In the genomic region with DNA sequence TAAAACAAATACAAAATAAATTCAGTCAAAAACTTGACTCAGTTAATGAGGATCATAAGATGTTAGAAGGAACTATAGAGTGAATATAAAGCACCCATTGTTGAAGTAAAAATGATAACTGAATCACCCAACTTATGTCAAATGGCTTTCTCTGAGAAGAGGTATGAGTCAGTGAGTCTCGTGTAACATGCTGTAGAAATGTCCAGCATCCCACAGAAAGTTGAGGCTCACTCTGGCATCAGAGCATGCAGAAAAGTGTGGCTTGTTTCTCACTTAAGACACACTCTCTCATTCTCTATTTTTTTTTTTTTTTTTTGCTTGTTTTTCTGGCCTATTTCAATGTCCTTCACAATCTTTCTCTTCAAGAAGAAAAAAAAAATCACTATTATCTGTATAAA, we compare ENCODE assay signal across 8 mouse cellular contexts. TPM values are rescaled to one million over a fixed set of nuclear protein-coding genes. Genes with fewer than 3 reads are reported as not detected.
DNase-seq lines count a peak whose midpoint lies in the region; ATAC-seq and TF ChIP-seq lines count a peak whose summit lies in the region.

No protein-coding gene starts in this region.

- H3K4me1 ChIP-seq in kidney, embryonic 15.5 days: peaks cover 37% of the 10 kb centered on the region
- peaks cover 21% of the 10 kb centered on the region for H3K4me1 ChIP-seq in bone marrow macrophage, adult 2 months (ENCODE audit: control insufficient read depth, insufficient read depth, low read length)
- H3K4me1 ChIP-seq in hindbrain, embryonic 16.5 days (ENCODE audit: control insufficient read depth, insufficient read depth, low read depth, low read length): peaks cover 26% of the 10 kb centered on the region
- H3K4me1 ChIP-seq in midbrain, postnatal 0 days (ENCODE audit: insufficient read depth, low read length): peaks cover 8% of the 10 kb centered on the region

- no peaks in the 10 kb centered on the region for H3K27me3 ChIP-seq in kidney, embryonic 15.5 days
- H3K27me3 ChIP-seq in hindbrain, embryonic 16.5 days (replicated peaks; ENCODE audit: control insufficient read depth, insufficient read depth, low read length): no peaks in the 10 kb centered on the region
- H3K27me3 ChIP-seq in midbrain, postnatal 0 days (ENCODE audit: insufficient read depth, low read length): no peaks in the 10 kb centered on the region

- H3K9me3 ChIP-seq in kidney, embryonic 15.5 days (replicated peaks): no peaks in the 10 kb centered on the region
- no peaks in the 10 kb centered on the region for H3K9me3 ChIP-seq in hindbrain, embryonic 16.5 days (ENCODE audit: control insufficient read depth, low read length)
- no peaks in the 10 kb centered on the region for H3K9me3 ChIP-seq in midbrain, postnatal 0 days (ENCODE audit: low read length)

- ATAC-seq in kidney, embryonic 15.5 days (replicated peaks; ENCODE audit: low FRiP score): no peak
- no peak for ATAC-seq in hindbrain, embryonic 16.5 days
- ATAC-seq in midbrain, postnatal 0 days (ENCODE audit: low FRiP score): no peak

- peaks cover 10% of the 10 kb centered on the region; the same call in 1 of the 2 replicates for H3K36me3 ChIP-seq in kidney, embryonic 15.5 days
- H3K36me3 ChIP-seq in hindbrain, embryonic 16.5 days (ENCODE audit: control insufficient read depth, insufficient read depth, low read length): no peaks in the 10 kb centered on the region
- no peaks in the 10 kb centered on the region for H3K36me3 ChIP-seq in midbrain, postnatal 0 days (ENCODE audit: insufficient read depth, low read length)

- 11% methylated on average over 1 of the region's 1 CpGs for WGBS in kidney, embryonic 15.5 days
- 22% methylated on average over 1 of the region's 1 CpGs for WGBS in hindbrain, embryonic 16.5 days
- WGBS in midbrain, postnatal 0 days: 16% methylated on average over 1 of the region's 1 CpGs

- no peak for TF ChIP-seq CTCF in bone marrow macrophage, adult 2 months (IDR thresholded peaks at IDR 0.05; ENCODE audit: low read depth, low read length)
- no peak for TF ChIP-seq CTCF in midbrain, postnatal 0 days (IDR thresholded peaks at IDR 0.05)

- no peak for DNase-seq in kidney, postnatal 14 days
- DNase-seq in midbrain, postnatal 0 days (ENCODE audit: low spot score): no peak
- DNase-seq in layer of hippocampus, postnatal 10 days (ENCODE audit: low spot score in 2 of 2): no peak
- DNase-seq in spleen, adult 18-20 months: no peak
- no peak for DNase-seq in embryo, embryonic 10 days (ENCODE audit: low spot score)

- peak overlapping the region; percentile 86 for H3K9ac ChIP-seq in kidney, embryonic 15.5 days
- H3K9ac ChIP-seq in hindbrain, embryonic 16.5 days (ENCODE audit: low read depth, low read length): peak overlapping the region; percentile 73
- peak overlapping the region; percentile 84 for H3K9ac ChIP-seq in midbrain, postnatal 0 days (replicated peaks; ENCODE audit: low read length, poor library complexity, severe bottlenecking)

- TF ChIP-seq POLR2A in bone marrow macrophage, adult 2 months (IDR thresholded peaks at IDR 0.05; ENCODE audit: borderline replicate concordance, low read depth, low read length): no peak

- peak overlapping the region; percentile 99 for H3K27ac ChIP-seq in kidney, embryonic 15.5 days
- H3K27ac ChIP-seq in bone marrow macrophage, adult 2 months (ENCODE audit: insufficient read depth, low read depth, low read length): peak overlapping the region; percentile 97
- H3K27ac ChIP-seq in hindbrain, embryonic 16.5 days (ENCODE audit: low read depth, low read length): peak overlapping the region; percentile 94
- H3K27ac ChIP-seq in midbrain, postnatal 0 days (ENCODE audit: low read depth, low read length): peak overlapping the region; percentile 92

- H3K4me3 ChIP-seq in kidney, embryonic 15.5 days (replicated peaks): peak overlapping the region; percentile 76
- H3K4me3 ChIP-seq in bone marrow macrophage, adult 2 months (ENCODE audit: insufficient read depth, low read length): peak overlapping the region; percentile 97
- peak overlapping the region; percentile 83 for H3K4me3 ChIP-seq in hindbrain, embryonic 16.5 days (ENCODE audit: low read length)
- H3K4me3 ChIP-seq in midbrain, postnatal 0 days (ENCODE audit: low read depth, low read length): peak overlapping the region; percentile 92

- peak overlapping the region; percentile 54 for H3K4me2 ChIP-seq in kidney, embryonic 15.5 days
- H3K4me2 ChIP-seq in hindbrain, embryonic 16.5 days (ENCODE audit: low read length): peak overlapping the region; percentile 64
- H3K4me2 ChIP-seq in midbrain, postnatal 0 days (ENCODE audit: low read depth, low read length, poor library complexity, severe bottlenecking): peak overlapping the region; percentile 52

RNA-seq across cellular contexts. Expression of gene Laptm4a, which starts 0.5 kb away (rescaled TPM):
- polyA plus RNA-seq in kidney, embryonic 15.5 days (2015; fragmentation: Nextera tagmentation; extraction: Ambion mirVana): 338 and 401 TPM in 2 replicates
- 394 and 417 TPM in 2 replicates for polyA plus RNA-seq in bone marrow macrophage, adult 2 months (2012; ENCODE audit: insufficient read depth, insufficient read length, missing spikeins)
- 205 and 210 TPM in 2 replicates for polyA plus RNA-seq in hindbrain, embryonic 16.5 days (2015; fragmentation: Nextera tagmentation; extraction: Ambion mirVana)
- 165 and 177 TPM in 2 replicates for total RNA-seq in midbrain, postnatal 0 days (2014; rRNA removed)
- 225 TPM in 2 replicates for polyA plus RNA-seq in midbrain, postnatal 0 days (2015; fragmentation: Nextera tagmentation; extraction: Ambion mirVana)
- total RNA-seq in layer of hippocampus, postnatal 10 days (2021): 100 to 1,000 TPM; 205 to 226 TPM

RNA-seq across cellular contexts. Expression of gene Matn3, which starts 26.7 kb away (rescaled TPM):
- 0.27 and 0.60 TPM in 2 replicates for polyA plus RNA-seq in kidney, embryonic 15.5 days (2015; fragmentation: Nextera tagmentation; extraction: Ambion mirVana)
- not detected in 2 replicates for polyA plus RNA-seq in bone marrow macrophage, adult 2 months (2012; ENCODE audit: insufficient read depth, insufficient read length, missing spikeins)
- 0.24 and 0.80 TPM in 2 replicates for polyA plus RNA-seq in hindbrain, embryonic 16.5 days (2015; fragmentation: Nextera tagmentation; extraction: Ambion mirVana)
- 0.33 and 0.38 TPM in 2 replicates for total RNA-seq in midbrain, postnatal 0 days (2014; rRNA removed)
- 0.11 and 0.29 TPM in 2 replicates for polyA plus RNA-seq in midbrain, postnatal 0 days (2015; fragmentation: Nextera tagmentation; extraction: Ambion mirVana)
- under 1 TPM in 1 of 2 experiments, not detected in 1; 0.11 TPM for total RNA-seq in layer of hippocampus, postnatal 10 days (2021)

RNA-seq across cellular contexts. Expression of gene Wdr35, which starts 52.7 kb away (rescaled TPM):
- 18.1 and 19.5 TPM in 2 replicates for polyA plus RNA-seq in kidney, embryonic 15.5 days (2015; fragmentation: Nextera tagmentation; extraction: Ambion mirVana)
- polyA plus RNA-seq in bone marrow macrophage, adult 2 months (2012; ENCODE audit: insufficient read depth, insufficient read length, missing spikeins): 3.2 and 3.4 TPM in 2 replicates
- polyA plus RNA-seq in hindbrain, embryonic 16.5 days (2015; fragmentation: Nextera tagmentation; extraction: Ambion mirVana): 23.6 and 25.2 TPM in 2 replicates
- 19.3 and 24.2 TPM in 2 replicates for total RNA-seq in midbrain, postnatal 0 days (2014; rRNA removed)
- 21.4 and 22.4 TPM in 2 replicates for polyA plus RNA-seq in midbrain, postnatal 0 days (2015; fragmentation: Nextera tagmentation; extraction: Ambion mirVana)
- total RNA-seq in layer of hippocampus, postnatal 10 days (2021): 10 to 100 TPM; 43.0 to 47.6 TPM
